Mouse (Mus musculus) frontal cortex, postnatal 10 days (tissue): Measurements from ENCODE around the gene Ermap.

Experiments used
- DNase-seq, 2 experiments: peaks; one replicate each; pipeline ENCODE4 v3.0.0; 2022; ENCODE audit warnings: low spot score in 2 of 2, mixed read lengths in 1 of 2

The Ermap gene

DNA sequence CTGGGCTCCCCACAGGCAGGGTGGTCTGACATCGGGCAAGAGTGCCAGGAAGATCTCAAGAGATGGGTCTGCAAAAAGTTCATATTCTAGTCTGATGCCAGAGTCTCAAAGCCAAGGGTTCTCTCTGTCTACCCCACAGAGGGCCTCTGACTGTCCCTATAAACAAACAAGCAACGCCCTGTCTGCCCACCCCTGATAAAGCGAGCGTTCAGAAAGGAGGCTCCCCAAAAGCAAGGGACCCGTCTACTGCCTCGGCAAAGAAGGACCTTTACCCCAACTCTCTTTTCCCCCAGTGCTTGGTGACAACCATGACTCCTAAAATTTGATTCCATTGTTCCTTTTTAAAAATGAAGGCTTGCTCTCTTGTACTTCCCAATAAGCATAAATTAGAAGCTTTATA is at the start of gene Ermap:
Gene Ermap, minus strand, starts transcription at position 148 of the 400 bp plus-strand sequence.
- no peak for DNase-seq

DNA sequence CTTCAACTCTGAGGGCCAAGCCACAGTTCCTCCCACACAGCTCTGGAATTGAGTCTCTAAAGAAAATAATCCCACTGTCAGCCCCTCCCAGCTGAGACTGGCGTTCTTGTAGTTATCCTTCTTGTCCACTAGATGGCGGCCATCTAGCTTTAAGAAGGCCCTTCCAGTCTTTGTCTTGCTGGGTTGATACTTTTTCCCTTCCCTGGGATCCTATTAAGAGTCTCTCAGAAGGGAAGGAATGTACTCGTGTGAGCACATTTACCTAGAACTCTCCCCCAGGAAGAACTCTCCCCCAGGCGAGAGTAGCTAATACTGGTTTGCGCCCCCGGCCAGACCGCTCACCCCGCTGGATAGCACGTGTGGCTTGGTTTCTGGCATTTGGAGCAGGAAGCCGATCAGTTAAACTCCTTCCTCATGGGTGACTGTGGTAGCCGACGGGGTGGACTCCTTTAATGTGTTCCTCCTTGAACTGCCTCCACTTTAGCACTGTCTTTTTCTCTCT is 49.4 kb upstream of the Ermap start:
- DNase-seq, result no peak

DNA sequence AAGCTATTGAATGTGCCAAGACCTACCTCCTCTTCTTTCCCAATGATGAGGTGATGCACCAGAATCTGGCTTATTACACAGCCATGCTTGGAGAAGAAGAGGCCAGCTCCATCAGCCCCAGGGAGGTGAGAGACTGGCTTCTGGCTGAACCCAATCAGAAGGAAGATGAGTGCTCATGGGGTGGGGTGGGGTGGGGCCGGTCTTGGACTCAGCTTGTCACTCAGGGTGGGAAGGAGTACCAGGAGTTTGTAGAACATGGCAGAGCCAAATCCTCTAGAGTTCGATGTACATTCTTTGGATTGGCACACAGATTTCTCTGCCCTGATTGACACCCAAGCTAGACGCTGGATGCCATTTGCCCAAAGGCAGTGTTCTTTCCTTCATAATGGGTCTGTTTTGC is 48.9 kb upstream of the Ermap start:
- DNase-seq, result no peak

DNA sequence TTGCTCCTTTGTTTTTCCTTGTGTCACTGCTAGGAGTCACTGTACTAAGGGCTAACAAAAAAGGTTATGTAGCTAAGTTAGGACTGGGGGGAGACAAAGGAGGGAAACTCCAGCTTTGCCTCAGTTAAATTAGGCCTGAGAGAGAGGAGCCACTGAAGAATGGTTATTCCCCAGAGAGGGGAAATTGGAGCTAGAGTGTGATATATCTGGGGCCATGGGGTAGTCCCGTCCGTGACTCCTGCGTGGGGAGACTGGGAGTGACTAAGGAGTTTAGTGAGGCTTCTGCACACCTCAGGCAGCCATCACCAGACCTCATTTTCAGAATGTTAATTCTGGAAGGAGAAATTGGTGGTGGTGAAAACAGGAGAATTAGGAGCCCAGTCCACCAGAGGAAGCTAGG is 44.5 kb upstream of the Ermap start:
- no peak for DNase-seq

DNA sequence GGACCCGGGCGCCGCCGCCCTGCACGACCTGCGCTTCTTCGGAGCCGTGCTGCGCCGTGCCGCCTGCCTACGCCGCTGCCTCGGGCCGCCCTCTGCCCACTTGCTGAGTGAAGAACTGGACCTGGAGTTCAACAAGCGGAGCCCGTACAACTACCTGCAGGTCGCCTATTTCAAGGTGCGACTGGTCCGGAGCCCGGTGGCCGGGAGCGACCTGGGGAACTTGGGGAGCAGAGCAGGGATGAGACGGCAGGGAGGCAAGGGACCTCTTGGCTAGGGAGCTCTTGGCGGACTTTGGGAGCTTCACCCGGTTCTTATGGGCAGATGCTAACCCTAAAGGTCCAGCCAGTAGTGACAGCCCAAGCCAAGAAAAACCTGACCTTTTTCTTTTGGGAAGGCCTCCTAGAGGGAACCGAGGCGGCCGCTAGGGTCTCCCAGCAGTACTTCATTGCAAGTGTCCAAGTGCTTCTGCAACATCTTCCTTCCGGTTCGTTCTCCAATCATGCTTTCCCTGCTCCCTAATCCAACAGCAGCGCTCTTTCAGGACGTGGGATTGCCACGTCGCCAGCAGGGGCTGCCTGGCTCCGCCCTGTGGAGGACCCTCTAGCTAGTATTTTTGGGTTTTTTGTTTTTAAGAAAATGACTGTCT is 43.6 kb upstream of the Ermap start:
- peak; percentile 36 to 58 for DNase-seq

DNA sequence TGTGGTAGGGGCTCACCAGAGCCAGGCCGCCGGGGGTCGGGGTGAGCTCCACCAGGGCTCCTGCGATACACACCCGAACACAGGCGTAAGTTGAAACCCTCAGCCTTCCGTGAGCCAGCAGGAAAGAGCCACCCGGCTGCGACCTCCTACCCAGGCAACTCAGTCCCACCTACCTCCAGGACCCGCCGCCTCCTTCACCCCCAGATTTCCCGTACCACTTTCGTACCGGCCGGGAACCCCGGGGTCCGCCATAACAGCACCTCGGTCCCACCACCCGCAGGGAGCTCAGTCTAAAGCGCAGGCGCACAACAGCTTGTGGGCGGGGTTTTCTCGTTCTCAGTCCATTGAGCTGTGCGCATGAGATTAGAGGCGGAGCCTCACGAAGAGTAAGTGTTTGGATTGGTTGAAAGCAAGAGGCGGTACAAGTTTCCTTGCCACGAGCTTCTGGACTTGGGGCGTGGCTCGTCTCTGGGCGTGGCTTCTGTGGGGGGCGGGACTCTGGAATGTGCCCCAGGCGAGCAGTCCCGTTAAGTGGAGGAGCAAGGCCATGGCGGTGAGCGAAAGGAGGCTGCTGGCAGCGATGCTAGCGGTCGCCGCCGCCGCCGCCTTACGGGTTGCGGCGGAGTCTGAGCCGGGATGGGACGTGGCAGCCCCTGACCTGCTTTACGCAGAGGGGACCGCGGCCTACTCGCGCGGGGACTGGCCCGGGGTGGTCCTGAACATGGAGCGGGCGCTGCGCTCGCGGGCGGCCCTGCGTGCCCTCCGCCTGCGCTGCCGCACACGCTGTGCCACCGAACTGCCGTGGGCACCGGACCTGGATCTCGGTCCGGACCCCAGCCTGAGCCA is 42.8 kb upstream of the Ermap start, which contains the start of the genes AU022252 and P3h1:
Gene AU022252, minus strand, starts transcription at position 303 of the 846 bp plus-strand sequence.
Gene P3h1, plus strand, starts transcription at position 506 of the 846 bp plus-strand sequence.
- DNase-seq, result peak; percentile 98 to 99

DNA sequence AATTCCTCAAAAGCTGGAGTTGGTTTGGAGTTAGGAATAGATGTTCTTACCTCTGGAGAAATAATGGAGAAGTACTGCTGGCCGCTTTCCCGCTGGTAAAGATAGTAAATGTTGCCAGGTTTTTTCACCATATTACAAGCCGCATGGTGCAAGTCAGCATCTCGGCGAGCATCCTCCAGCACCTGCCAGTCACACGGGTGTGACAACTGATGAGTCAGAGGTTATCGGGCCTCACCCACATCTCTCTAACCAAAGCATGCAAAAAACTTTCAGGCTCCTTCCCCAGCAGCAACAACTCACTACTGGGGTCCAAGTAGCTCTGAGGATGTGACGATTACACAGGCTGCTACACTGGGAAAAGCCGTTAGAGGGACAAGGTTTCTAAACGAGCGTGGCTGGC is 36.9 kb upstream of the Ermap start:
- no peak for DNase-seq

DNA sequence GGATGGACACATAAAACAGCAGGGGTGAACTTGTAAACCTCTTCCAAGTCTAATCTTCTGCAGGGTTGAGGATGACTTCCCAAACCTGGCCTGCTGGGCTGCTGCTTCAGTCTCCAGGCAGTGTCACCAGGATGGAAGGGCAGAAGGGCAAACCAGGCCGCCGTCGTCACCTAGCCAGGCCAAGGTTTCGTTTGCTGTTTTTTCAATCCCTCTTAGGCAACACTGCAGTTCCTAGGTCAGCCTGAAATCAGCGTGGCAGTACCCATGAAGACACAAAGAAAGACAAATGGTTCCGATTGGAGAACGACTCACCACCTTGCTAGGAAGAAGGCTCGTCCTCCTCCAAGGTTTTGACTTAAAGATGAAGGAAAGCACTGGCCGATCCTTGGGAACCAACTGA is 35.9 kb upstream of the Ermap start:
- no peak for DNase-seq

DNA sequence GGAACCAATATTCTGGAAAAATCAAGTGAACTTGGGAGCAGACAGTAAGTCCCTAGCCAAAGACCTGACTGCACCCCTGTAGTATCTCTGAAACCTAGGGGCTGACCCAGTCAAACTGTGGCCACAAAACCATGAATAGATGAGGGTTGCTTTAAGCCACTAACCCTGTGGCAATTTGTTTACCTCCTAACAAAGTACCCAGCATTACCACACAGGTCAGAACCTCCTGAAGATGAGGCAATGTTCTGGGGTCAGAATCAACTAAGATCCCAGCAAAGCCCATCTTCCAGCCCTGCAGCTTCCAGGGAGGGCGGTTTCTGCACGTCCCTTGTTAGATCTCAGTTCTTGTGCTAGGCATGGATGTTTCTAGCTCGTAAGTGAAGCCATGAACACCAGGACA is 34.7 kb upstream of the Ermap start:
- no peak for DNase-seq

DNA sequence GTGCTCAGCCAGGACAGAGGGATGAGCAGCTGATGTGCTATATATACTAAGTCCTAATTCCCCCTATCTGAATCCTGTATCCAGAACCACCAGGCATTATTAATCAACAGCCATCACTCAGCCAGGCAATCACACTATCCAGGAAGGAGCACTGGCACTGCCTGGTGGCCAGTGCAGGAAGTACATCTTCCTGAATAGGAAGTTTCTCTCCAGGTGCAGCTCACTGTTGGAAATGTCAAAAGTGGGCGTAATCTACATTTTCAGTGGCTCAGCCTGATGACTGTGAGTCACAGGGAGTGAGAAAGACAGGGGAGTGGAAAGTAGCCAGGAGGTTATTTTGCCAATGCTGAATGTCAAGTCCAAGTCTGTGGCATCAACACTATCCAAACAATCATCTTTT is 33.9 kb upstream of the Ermap start:
- DNase-seq, result no peak

DNA sequence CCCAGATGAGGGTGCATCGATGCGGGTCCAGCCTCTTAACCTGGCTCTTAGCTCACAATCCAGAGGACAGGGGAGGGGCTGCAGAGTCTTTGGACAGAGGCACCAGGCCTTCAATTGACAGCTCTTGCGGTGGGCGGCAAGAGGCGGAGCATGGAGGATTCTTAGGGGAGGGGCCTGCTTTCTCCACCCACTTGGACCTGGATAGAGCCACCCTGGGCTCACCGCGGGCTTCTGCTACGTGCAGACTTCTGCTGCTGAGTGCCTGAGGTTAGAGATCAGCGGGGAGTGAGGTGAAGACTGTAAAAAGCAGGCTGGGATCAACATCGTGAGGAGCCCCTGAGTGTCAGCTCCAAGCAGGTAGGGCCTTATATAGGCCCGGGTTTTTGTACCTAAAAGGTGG is 28.4 kb upstream of the Ermap start, which contains the start of gene Tmem269:
Gene Tmem269, minus strand, starts transcription at position 49 of the 400 bp plus-strand sequence.
- DNase-seq, result no peak

DNA sequence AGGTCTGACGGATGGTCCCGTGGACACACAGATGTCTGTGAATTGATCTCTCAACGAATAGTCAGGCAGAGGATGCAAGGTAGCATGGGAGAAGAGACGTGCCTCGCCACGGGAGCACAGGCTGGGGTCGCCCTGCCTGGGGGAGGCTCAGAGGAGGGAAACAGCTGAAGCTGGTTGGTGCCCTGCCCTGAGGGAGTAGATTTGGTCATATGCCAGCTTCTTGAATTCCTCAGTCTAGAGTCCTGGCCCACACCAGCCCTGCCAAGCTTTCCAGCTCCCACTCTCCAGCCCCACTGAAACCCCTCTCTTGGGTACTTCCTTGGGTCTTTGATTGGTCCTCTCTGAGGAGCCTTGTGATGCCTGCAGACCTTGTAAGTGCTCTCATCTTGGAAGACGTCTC is 26.9 kb upstream of the Ermap start:
- no peak for DNase-seq

DNA sequence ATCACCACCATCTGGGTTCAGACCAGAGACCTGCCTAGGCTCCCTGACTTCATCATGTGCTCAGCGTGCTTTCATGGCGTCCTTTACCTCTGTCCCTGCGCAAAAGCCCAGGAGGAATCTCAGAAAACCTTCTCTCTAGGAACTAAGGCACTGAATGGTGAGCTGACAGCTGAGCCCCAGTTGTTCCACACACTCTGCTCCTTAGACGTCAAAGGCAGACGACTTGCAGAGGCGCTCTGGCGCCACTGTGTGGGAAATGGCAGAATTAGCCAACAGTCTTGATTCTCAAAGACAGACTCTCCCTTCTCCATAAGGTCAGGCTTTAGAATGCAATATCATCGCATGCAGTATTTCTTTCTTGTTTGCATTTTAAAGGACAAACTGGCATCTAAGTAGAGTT is 14.9 kb upstream of the Ermap start:
- peak in 1 of 2 experiments; percentile 50 for DNase-seq

DNA sequence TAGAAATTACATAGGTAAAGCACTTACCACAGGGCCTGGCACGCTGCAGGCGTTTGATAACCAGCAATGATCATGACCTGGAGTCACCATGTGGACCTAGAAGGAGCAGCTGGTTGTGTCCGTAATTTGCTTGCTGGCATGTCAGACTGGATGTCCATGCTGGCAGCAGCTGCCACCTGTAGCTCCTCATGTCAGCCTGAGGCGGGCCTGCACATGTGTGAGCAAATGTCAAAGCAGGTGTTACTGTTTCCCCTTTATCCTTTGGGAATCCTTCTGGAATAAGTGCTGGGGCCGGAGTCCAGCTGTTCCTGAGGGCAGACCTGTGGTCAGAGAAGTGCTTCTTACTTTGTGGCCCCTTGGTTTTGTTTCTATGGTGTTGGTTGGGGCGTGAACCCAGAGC is 8.3 kb upstream of the Ermap start:
- DNase-seq, result no peak

DNA sequence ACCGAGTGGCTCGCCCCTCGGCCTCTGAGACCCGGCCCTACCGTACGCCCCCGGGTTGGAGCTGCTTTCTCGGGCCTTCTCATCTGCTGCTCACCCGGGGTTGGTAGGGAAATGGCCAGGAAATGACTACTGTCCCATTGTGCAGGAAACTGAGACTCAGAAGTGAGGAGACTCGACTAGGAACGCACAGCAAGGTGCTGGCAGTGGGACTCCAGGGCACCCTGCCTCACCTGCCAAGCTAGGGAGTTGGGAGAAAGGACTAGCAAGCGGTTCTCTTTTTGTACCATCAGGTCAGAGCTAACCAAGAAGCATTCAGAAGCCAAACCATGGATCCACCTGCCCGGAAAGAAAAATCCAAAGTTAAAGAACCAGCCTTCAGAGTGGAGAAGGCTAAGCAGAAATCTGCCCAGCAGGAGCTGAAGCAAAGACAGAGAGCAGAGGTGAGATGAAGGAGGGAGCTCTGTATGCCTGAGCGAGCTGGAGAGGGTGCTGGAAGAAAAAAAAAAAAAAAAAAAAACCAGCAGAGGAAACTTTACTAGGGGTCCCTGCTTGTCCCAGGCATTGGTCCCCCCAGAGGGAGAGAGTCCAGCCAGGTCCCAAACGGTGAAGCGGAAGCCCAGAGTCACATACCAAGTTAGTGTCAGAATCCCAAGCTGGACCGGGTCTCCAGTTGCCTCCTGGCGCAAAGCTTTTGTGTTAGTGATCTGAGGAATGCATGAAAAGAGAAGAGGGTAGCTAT is 5.9 kb upstream of the Ermap start:
- DNase-seq, result no peak

DNA sequence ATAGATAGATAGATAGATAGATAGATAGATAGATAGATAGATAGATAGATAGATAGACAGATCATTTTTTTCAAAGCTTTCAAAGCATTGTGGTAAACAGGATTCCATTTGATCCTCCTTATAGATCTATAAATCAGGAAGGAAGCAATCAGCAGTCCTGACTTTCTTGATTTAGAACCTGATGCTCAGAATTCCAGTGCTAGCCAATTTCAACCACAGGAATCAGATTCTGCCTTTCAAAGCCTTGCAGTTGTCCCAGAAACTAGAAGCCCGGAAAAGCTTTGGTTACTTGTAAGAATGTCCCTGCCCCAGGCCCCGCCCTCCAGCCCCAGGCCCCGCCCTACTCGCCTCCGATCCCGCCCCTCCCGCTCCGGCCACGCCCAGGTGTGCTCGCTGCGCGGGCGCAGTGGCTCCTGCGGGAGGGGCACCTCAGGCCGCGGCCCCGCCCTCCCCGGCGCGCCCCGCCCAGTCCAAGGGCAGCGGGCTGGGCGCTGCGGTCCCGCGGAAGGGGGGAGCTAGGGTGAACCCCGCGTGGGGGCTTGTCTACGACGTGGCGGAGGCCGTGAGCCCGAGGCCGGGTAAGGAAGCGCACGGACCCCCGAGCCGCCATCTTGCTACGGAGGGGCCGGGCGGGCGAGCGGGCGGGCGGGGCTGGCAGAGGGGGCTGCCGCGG is 5.2 kb upstream of the Ermap start, which contains the start of gene Svbp:
Gene Svbp, plus strand, starts transcription at position 398 of the 673 bp plus-strand sequence.
- DNase-seq, result peak; percentile 66 to 85

DNA sequence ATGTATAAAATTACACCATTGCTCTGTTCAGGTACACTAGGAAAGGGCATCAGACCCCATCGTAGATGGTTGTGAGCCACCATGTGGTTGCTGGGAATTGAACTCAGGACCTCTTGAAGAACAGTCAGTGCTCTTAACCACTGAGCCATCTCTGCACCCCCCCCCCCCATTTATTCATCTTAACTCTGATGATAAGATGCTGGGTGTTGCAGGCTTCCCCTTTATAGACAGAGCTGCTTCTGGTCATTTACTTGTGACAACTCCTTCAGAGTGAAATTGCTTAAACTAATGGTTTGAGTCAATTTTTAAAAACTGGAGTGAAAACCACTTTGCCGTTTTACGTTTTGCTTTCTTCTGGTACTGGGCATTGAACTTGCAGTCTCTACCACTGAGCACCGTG is 2.9 kb upstream of the Ermap start:
- no peak for DNase-seq

DNA sequence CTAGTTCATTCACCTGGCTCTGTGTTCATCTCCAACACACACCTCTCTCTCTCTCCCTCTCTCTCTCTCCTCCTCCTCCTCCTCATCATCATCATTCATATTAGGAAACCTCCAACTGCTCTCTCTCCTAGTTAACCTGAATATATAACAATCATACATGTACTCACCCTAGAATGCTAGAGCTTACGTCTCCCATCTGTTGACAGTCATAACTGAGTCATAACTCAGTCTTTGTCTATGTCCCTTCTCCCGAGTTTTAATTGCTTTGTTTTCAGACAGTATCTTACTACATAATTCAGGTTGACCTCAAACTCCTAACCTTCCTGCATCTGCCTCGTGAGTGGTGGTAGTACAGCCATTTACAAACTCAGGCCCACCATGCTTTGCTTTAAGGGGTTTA is 1.5 kb upstream of the Ermap start:
- no peak for DNase-seq

DNA sequence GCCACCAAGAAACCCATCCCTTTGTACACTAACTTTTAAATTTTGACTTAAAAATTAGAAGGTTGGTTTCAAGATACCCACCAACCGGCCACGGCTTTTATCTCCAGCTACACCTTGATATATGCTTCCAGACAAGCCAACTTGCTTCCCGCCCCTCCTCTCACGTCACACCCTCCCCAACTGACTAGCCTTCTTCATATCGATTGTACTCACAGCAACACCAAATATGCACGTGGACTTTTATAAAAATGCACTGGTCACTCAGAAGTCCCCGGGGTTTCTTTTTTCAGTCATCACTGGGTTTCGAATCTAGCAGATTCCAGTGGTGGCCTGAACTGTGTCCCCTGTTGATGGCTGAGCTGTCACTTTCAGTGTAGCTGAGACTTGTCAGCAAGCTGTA is 807 bp upstream of the Ermap start:
- no peak for DNase-seq

DNA sequence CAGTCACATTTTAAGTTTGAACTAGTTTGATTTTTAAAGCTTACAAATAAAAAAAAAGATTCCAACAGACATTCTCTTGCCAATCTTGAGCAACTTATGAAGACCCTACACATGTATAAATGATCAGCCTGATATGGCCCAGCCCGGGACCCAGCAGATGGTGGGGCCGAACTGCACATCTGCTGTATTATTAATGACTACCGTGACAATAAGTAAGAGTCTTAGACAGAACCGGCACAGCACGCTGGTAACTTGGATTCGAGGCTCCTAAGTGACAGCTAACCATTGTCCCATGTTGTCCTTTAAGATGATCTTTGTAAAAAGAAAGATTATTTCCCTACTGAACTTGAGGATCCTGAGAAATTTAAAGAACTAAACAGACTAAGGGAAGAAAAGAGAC is 419 bp downstream of the Ermap start:
- no peak for DNase-seq

DNA sequence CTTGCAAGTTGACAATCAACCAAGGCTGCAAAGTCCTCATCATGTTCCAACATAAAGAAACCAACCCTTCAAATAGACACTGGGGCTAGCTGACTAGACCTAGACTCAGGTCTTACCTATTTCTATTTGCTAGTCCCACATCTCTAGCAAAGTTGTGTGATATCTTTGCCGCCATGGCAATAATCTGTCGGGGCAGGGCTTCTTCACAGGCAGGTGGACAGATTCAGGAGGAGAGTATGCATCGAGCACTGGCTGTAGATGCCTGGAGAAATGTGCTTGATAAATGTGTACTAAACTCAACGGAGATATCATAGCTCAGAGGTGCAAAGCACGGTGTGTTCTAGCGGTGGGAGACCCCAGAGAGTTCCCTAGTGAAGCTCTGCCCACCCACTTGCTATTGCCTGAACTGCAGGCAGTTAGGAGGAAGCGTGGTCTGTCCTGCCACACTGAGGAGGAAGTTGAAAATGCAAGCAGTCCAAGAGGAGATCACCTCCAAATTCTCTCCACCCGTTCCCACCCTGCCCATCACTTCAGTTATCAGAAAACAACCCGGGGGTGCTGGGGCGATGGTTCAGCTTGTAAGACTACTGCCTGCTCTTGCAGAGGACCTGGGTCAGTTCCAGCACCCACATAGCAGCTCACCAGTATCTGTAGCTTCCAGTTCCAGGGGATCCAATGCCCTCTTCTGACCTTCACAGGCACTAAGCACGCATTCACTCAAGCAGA is 1.6 kb downstream of the Ermap start:
- DNase-seq, result no peak
